Mouse (Mus musculus) megakaryocyte, embryonic 14.5 days (primary cell): ENCODE measurements at regions not wholly inside any gene's neighbourhood (a gene's known extent, or its start where the extent isn't known, plus 50 kb on each side); places are given as distances from the start of the nearest gene placed in this dataset.

Experiments
- FLI1 ChIP-seq: IDR thresholded peaks from 2 replicates; pipeline ENCODE4 v1.6.1; 2012; ENCODE audit warnings: low read length, inconsistent platforms, mixed read lengths
- GATA1 ChIP-seq: IDR thresholded peaks from 3 replicates; pipeline ENCODE4 v1.6.1; 2012; ENCODE audit warnings: mixed read lengths, low read length, inconsistent platforms, borderline replicate concordance

GRCm38 (mm10) chr1:193536552-193536951 lies 166.5 kb upstream of the Camk1g start:
- no peak for TF ChIP-seq GATA1
- TF ChIP-seq FLI1 = no peak
